In genomic region chr11:102769141-102769540, GRCm38 (mm10) we compare ENCODE assay signal across 20 mouse cellular contexts. TPM values are rescaled to one million over a fixed set of nuclear protein-coding genes. Genes with fewer than 3 reads are reported as not detected.
DNase-seq lines count a peak whose midpoint lies in the region; ATAC-seq and TF ChIP-seq lines count a peak whose summit lies in the region.
"Had no signal": no experiment of that assay in that cellular context is flagged by ENCODE, and none has a peak within 500 bp of the region (broad histone marks: within the 10 kb centered on the region; RNA-seq: fewer than 3 reads in every experiment).

No protein-coding gene starts in this region.

- ATAC-seq in midbrain, embryonic 14.5 days (ENCODE audit: low FRiP score, low TSS enrichment), result no peak
- no peak for ATAC-seq in midbrain, embryonic 11.5 days (ENCODE audit: low FRiP score)
- ATAC-seq: activated CD4-positive, CD25-positive, alpha-beta regulatory T cell, adult 4 months; forebrain, postnatal 0 days; intestine, embryonic 15.5 days had no signal

- peaks cover 70% of the 10 kb centered on the region for H3K4me1 ChIP-seq in heart, embryonic 10.5 days
- peaks cover 37% of the 10 kb centered on the region for H3K4me1 ChIP-seq in midbrain, embryonic 14.5 days (ENCODE audit: control insufficient read depth, insufficient read depth, low read length)
- H3K4me1 ChIP-seq in midbrain, embryonic 11.5 days (ENCODE audit: control insufficient read depth, insufficient read depth, low read length), result peaks cover 25% of the 10 kb centered on the region
- H3K4me1 ChIP-seq in limb, embryonic 10.5 days, result peaks cover 59% of the 10 kb centered on the region

- H3K27ac ChIP-seq in heart, embryonic 10.5 days, result peak overlapping the region; percentile 76; the same call in 1 of the 2 replicates
- H3K27ac ChIP-seq in midbrain, embryonic 14.5 days (replicated peaks; ENCODE audit: low read depth, low read length), result 0 out of 2 replicates have a peak overlapping the region, but pooled peaks have one; percentile 20
- H3K27ac ChIP-seq in midbrain, embryonic 11.5 days (ENCODE audit: low read depth, low read length), result no peak overlapping the region
- H3K27ac ChIP-seq in limb, embryonic 10.5 days, result peak overlapping the region; percentile 94; the same call in 1 of the 2 replicates
- no peak overlapping the region for H3K27ac ChIP-seq in gastrocnemius, adult 2 months
- H3K27ac ChIP-seq: embryonic facial prominence, embryonic 12.5 days; forebrain, embryonic 12.5 days; heart, embryonic 13.5 days; hindbrain, embryonic 14.5 days; intestine, embryonic 15.5 days had no signal

- no peak overlapping the region for H3K4me3 ChIP-seq in heart, embryonic 10.5 days
- no peak overlapping the region for H3K4me3 ChIP-seq in midbrain, embryonic 14.5 days (replicated peaks; ENCODE audit: low read depth, low read length)
- H3K4me3 ChIP-seq in midbrain, embryonic 11.5 days (ENCODE audit: low read depth, low read length), result no peak overlapping the region
- H3K4me3 ChIP-seq in limb, embryonic 10.5 days, result no peak overlapping the region
- no peak overlapping the region for H3K4me3 ChIP-seq in gastrocnemius, adult 2 months
- H3K4me3 ChIP-seq: embryonic facial prominence, embryonic 12.5 days; forebrain, embryonic 12.5 days; heart, embryonic 13.5 days; intestine, embryonic 15.5 days had no signal

- WGBS in heart, embryonic 10.5 days, result 85% methylated on average over 6 of the region's 6 CpGs
- 70% methylated on average over 6 of the region's 6 CpGs for WGBS in midbrain, embryonic 14.5 days
- 81% methylated on average over 6 of the region's 6 CpGs for WGBS in midbrain, embryonic 11.5 days
- WGBS in limb, embryonic 10.5 days, result 89% methylated on average over 6 of the region's 6 CpGs

- TF ChIP-seq CTCF in gastrocnemius, adult 2 months (IDR thresholded peaks at IDR 0.05), result no peak

- H3K27me3 ChIP-seq in heart, embryonic 10.5 days (ENCODE audit: insufficient read depth, poor library complexity, severe bottlenecking), result peaks cover 41% of the 10 kb centered on the region
- no peaks in the 10 kb centered on the region for H3K27me3 ChIP-seq in midbrain, embryonic 14.5 days (ENCODE audit: control insufficient read depth, insufficient read depth, low read length)
- H3K27me3 ChIP-seq in midbrain, embryonic 11.5 days (ENCODE audit: control insufficient read depth, insufficient read depth, low read length), result peaks cover 2% of the 10 kb centered on the region; the same call in 1 of the 2 replicates
- peaks cover 34% of the 10 kb centered on the region for H3K27me3 ChIP-seq in limb, embryonic 10.5 days (ENCODE audit: low read depth, poor library complexity, severe bottlenecking)

- DNase-seq in cerebellum, adult 11-12 months, result peak; percentile 56
- DNase-seq in cerebellum, adult 8-10 months, result no peak
- DNase-seq in heart, embryonic 10.5 days (ENCODE audit: low spot score), result no peak
- no peak for DNase-seq in heart, postnatal 25 days (ENCODE audit: low spot score)
- no peak for DNase-seq in midbrain, embryonic 14.5 days
- DNase-seq in midbrain, embryonic 11.5 days (ENCODE audit: low spot score, missing footprints), result no peak
- no peak for DNase-seq in limb, embryonic 10.5 days (ENCODE audit: low spot score)
- DNase-seq in gastrocnemius, adult 2 months, result no peak
- DNase-seq: adrenal gland, postnatal 14 days; forebrain, postnatal 0 days; gastrocnemius, postnatal 25 days; heart, postnatal 4 days had no signal

- no peak overlapping the region for H3K4me2 ChIP-seq in midbrain, embryonic 14.5 days (ENCODE audit: low read length)
- no peak overlapping the region for H3K4me2 ChIP-seq in midbrain, embryonic 11.5 days
- H3K4me2 ChIP-seq: embryonic facial prominence, embryonic 12.5 days; forebrain, embryonic 12.5 days; heart, embryonic 13.5 days; hindbrain, embryonic 14.5 days; intestine, embryonic 15.5 days had no signal

- intact Hi-C loops in heart, postnatal 25 days (cut with DNase I), result no loop called here
- intact Hi-C loops in gastrocnemius, adult 2 months (cut with DNase I), result no loop called here

- no peaks in the 10 kb centered on the region for H3K9me3 ChIP-seq in heart, embryonic 10.5 days
- H3K9me3 ChIP-seq in midbrain, embryonic 14.5 days (ENCODE audit: control insufficient read depth, low read length), result no peaks in the 10 kb centered on the region
- H3K9me3 ChIP-seq in midbrain, embryonic 11.5 days (ENCODE audit: control insufficient read depth, low read length), result no peaks in the 10 kb centered on the region
- no peaks in the 10 kb centered on the region for H3K9me3 ChIP-seq in limb, embryonic 10.5 days (replicated peaks)
- H3K9me3 ChIP-seq: embryonic facial prominence, embryonic 12.5 days; forebrain, embryonic 12.5 days; heart, embryonic 13.5 days; intestine, embryonic 15.5 days had no signal

- H3K36me3 ChIP-seq in heart, embryonic 10.5 days, result no peaks in the 10 kb centered on the region
- no peaks in the 10 kb centered on the region for H3K36me3 ChIP-seq in midbrain, embryonic 14.5 days (ENCODE audit: control insufficient read depth, insufficient read depth, low read length)
- no peaks in the 10 kb centered on the region for H3K36me3 ChIP-seq in midbrain, embryonic 11.5 days (ENCODE audit: control insufficient read depth, insufficient read depth, low read length)
- H3K36me3 ChIP-seq in limb, embryonic 10.5 days, result no peaks in the 10 kb centered on the region
- H3K36me3 ChIP-seq: embryonic facial prominence, embryonic 12.5 days; forebrain, embryonic 12.5 days; heart, embryonic 13.5 days; intestine, embryonic 15.5 days had no signal

- no peak overlapping the region for H3K9ac ChIP-seq in midbrain, embryonic 14.5 days (replicated peaks; ENCODE audit: low read length)
- no peak overlapping the region for H3K9ac ChIP-seq in midbrain, embryonic 11.5 days (ENCODE audit: low read length)
- H3K9ac ChIP-seq: embryonic facial prominence, embryonic 12.5 days; forebrain, embryonic 12.5 days; forebrain, postnatal 0 days; heart, embryonic 13.5 days; hindbrain, embryonic 14.5 days; intestine, embryonic 15.5 days had no signal

RNA-seq across cellular contexts. Expression of gene Adam11, which starts 7.9 kb away (rescaled TPM):
- 6.2 and 7.1 TPM in 2 replicates for polyA plus RNA-seq in heart, embryonic 10.5 days (2016; fragmentation: Nextera tagmentation; extraction: Ambion mirVana)
- 1 to 10 TPM; 3.8 to 4.1 TPM for total RNA-seq in heart, postnatal 25 days (2021)
- 18.2 and 24.1 TPM in 2 replicates for polyA plus RNA-seq in midbrain, embryonic 14.5 days (2014; fragmentation: Nextera tagmentation; extraction: Ambion mirVana)
- 13.6 and 13.8 TPM in 2 replicates for polyA plus RNA-seq in midbrain, embryonic 11.5 days (2014; fragmentation: Nextera tagmentation; extraction: Ambion mirVana)
- polyA plus RNA-seq in limb, embryonic 10.5 days (2016; fragmentation: Nextera tagmentation; extraction: Ambion mirVana), result 14.2 and 25.1 TPM in 2 replicates
- under 1 TPM; 0.33 to 0.67 TPM for total RNA-seq in gastrocnemius, adult 2 months (2021)
- total RNA-seq: granulocyte monocyte progenitor cell, adult 5-6 weeks had no signal
- polyA plus RNA-seq: activated CD4-positive, CD25-positive, alpha-beta regulatory T cell, adult 4 months had no signal

RNA-seq across cellular contexts. Expression of gene Gjc1, which starts 50.4 kb away (rescaled TPM):
- 57.0 and 81.1 TPM in 2 replicates for polyA plus RNA-seq in heart, embryonic 10.5 days (2016; fragmentation: Nextera tagmentation; extraction: Ambion mirVana)
- 10 to 100 TPM; 27.4 to 29.2 TPM for total RNA-seq in heart, postnatal 25 days (2021)
- polyA plus RNA-seq in midbrain, embryonic 14.5 days (2014; fragmentation: Nextera tagmentation; extraction: Ambion mirVana), result 32.0 and 33.9 TPM in 2 replicates
- 85.5 and 87.8 TPM in 2 replicates for polyA plus RNA-seq in midbrain, embryonic 11.5 days (2014; fragmentation: Nextera tagmentation; extraction: Ambion mirVana)
- polyA plus RNA-seq in limb, embryonic 10.5 days (2016; fragmentation: Nextera tagmentation; extraction: Ambion mirVana), result 95.0 and 98.8 TPM in 2 replicates
- total RNA-seq in gastrocnemius, adult 2 months (2021), result 1 to 10 TPM; 4.4 to 6.4 TPM
- total RNA-seq: granulocyte monocyte progenitor cell, adult 5-6 weeks; MEL had no signal

Comparison
In these comparisons a context has a peak if more than half of its experiments do, and no peak if none do; other contexts are left out.
1. H3K27ac ChIP-seq: peak in heart, embryonic 10.5 days (single experiment), midbrain, embryonic 14.5 days (single experiment) and limb, embryonic 10.5 days (single experiment); none in midbrain, embryonic 11.5 days (single experiment) and gastrocnemius, adult 2 months (single experiment).